Mouse (Mus musculus): ENCODE measurements at regions not wholly inside any gene's neighbourhood (a gene's known extent, or its start where the extent isn't known, plus 50 kb on each side); places are given as distances from the start of the nearest gene placed in this dataset.

GRCm38 (mm10) chr4:38953633-38954032, 496.5 kb upstream of the 1700009N14Rik start:
- H3K27ac ChIP-seq = no peak overlapping the region
- H3K4me2 ChIP-seq (ENCODE audit: low read depth, low read length) = no peak overlapping the region
- no peak for TF ChIP-seq CTCF (IDR thresholded peaks at IDR 0.05; ENCODE audit: low read depth)
- no peak overlapping the region for H3K4me3 ChIP-seq (ENCODE audit: low read length)
- ATAC-seq = no peak
- no peak for DNase-seq (ENCODE audit: low spot score)
- no peaks in the 10 kb centered on the region for H3K4me1 ChIP-seq (ENCODE audit: insufficient read depth, low read length)
- H3K9ac ChIP-seq (replicated peaks; ENCODE audit: low read length) = no peak overlapping the region
- H3K9me3 ChIP-seq (ENCODE audit: low read length) = no peaks in the 10 kb centered on the region
- WGBS = 30% methylated on average over 1 of the region's 1 CpGs
- H3K36me3 ChIP-seq (ENCODE audit: insufficient read depth, low read length) = no peaks in the 10 kb centered on the region
- no peaks in the 10 kb centered on the region for H3K27me3 ChIP-seq (ENCODE audit: insufficient read depth, low read length)

DNA sequence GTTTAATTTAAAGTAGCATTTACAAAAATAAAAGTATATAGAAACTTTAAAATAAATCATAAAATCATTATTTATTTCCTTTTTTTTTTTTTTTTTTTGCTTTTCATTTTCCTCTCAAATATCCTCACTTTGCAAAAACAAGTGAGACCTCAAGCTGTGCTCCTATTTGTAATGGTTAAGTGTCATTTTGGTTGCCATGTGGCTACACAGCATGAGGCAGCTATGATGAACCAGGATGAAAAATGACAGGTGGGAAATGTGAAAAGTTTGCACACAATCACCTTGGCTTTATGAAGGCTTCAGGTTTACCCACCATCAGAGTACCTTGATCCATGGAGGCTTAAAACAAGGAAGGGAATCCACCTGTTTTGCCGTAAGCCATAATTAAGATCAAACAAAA, 454.9 kb upstream of the 1700009N14Rik start:
- DNase-seq (ENCODE audit: low spot score) = peak; percentile 50

More for the DNA sequence above, 454.9 kb upstream of the 1700009N14Rik start:
- H3K9me3 ChIP-seq (ENCODE audit: low read length) = no peaks in the 10 kb centered on the region
- no peak overlapping the region for H3K27ac ChIP-seq
- 81% methylated on average over 1 of the region's 1 CpGs for WGBS
- H3K4me2 ChIP-seq (ENCODE audit: low read depth, low read length) = no peak overlapping the region
- no peaks in the 10 kb centered on the region for H3K27me3 ChIP-seq (ENCODE audit: insufficient read depth, low read length)
- H3K9ac ChIP-seq (replicated peaks; ENCODE audit: low read length) = no peak overlapping the region
- TF ChIP-seq CTCF (IDR thresholded peaks at IDR 0.05; ENCODE audit: low read depth) = no peak
- no peak for ATAC-seq
- H3K4me3 ChIP-seq (ENCODE audit: low read length) = no peak overlapping the region
- H3K36me3 ChIP-seq (ENCODE audit: insufficient read depth, low read length) = no peaks in the 10 kb centered on the region
- no peaks in the 10 kb centered on the region for H3K4me1 ChIP-seq (ENCODE audit: insufficient read depth, low read length)
